Mouse (Mus musculus) erythroblast, embryonic 14.5 days (primary cell): ENCODE data around the gene Hspa12b.
A peak's percentile ranks its signal among the peaks of the same experiment; 100 is the strongest.

ENCODE experiments used
- GATA1 ChIP-seq: IDR thresholded peaks from 2 replicates; pipeline ENCODE4 v1.6.1; 2012; ENCODE audit warnings: low read length, inconsistent platforms, mixed read lengths
- TAL1 ChIP-seq: IDR thresholded peaks from 3 replicates; pipeline ENCODE4 v1.6.1; 2012; ENCODE audit warnings: low read length, inconsistent platforms, mixed read lengths

DNA sequence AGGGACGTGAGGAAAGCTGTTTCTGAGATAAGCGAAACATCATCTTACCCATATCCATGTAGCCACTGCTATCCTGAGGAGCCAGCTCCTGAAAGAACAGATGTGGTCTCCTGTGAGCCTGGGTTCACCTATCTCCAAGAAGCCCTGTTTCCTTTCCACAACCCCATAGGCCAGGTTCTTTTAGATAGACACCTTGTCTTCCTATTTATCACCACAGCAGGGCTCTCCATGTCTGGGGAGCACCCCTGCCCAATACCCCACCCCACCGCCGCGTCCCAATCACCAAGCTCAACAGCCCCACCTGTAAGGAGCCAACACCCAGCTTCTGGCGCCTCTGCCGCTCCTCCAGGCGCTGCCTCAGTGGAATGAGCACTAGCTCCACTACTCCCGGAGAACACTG, 45.2 kb downstream of the Hspa12b start:
- no peak for TF ChIP-seq GATA1
- 0 out of 3 replicates have a peak, but pooled peaks have one; percentile 7 for TF ChIP-seq TAL1
